Mouse (Mus musculus): Measurements from ENCODE around the gene Mrpl34.

Gene Mrpl34

DNA sequence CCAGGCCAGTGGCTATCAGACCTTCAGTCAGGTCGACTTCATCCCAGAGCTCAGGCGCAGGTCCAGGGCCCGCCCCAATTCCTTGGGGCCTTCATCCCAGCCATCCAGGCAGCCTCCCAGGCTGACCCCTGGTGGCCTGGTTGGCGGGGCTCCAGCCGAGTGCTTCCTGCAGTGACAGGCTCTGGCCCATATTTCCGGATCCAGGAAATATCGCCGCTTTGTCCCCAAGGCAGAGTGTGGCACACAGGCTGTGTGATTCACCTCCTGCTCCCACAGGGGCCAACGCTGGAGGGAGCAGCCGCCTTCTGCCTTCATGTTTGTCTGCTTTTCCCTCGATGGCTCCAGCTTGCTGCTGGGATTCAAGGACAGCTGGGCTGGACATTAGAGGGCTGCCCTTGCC lies 31.7 kb downstream of the Mrpl34 start:
- no peak for DNase-seq (ENCODE audit: low read depth, low spot score)

DNA sequence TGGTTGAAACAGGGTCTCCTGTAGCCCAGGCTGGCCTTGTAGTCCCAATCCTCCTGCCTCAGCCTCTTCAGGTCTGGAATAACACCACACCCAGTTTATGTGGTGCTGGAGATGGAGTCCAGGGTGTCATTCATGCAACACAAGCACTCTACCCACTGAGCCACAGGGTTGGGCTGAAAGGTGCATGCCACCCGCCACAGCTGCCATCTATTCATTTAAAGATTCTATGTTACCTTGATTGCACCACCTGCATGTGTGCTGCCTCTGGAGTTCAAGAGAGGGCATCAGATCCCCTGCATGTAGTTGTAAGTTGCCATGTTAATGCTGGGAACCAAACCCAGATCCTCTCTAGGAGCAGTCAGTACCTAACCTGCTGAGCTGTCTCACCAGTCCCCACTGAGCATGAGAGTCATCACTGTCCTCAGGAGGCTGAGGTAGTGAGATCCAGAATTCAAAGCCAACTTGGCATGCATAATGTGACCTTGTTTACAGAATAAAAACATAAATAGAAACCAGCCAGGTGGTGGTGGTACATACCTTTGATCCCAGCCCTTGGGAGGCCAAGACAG lies 32.4 kb downstream of the Mrpl34 start:
- no peak for DNase-seq (ENCODE audit: low read depth, low spot score)

DNA sequence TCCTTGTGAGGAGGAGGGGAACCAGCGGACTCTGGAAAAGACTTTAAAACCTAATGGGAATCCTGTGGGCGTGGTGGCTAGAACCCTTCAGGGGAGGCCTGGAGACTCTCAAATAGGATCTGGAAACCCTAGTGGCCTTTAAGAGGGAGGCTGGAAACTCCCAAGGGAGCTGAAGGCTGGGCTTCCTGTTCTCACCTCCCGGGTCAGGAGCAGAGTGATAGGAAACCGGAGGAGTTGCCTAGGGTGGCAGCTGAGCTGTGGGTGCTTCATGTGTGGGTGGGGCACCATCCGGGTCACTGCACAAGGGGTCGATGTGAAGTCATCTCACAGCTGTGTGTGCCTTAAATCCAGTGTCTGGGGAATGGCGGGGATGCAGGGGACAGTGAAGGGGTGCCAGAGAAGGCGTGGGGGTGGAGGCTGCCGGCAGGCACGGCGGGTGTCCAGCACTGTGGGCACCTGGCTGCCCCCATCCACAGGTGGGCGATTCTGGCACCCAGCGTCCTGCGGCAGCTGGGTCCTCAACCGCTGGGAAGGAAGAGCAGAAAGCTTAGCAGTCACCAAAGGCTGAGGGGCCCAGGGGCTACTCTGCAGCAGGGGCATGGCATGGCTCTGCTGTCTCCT lies 33.2 kb downstream of the Mrpl34 start:
- no peak for DNase-seq (ENCODE audit: low read depth, low spot score)

DNA sequence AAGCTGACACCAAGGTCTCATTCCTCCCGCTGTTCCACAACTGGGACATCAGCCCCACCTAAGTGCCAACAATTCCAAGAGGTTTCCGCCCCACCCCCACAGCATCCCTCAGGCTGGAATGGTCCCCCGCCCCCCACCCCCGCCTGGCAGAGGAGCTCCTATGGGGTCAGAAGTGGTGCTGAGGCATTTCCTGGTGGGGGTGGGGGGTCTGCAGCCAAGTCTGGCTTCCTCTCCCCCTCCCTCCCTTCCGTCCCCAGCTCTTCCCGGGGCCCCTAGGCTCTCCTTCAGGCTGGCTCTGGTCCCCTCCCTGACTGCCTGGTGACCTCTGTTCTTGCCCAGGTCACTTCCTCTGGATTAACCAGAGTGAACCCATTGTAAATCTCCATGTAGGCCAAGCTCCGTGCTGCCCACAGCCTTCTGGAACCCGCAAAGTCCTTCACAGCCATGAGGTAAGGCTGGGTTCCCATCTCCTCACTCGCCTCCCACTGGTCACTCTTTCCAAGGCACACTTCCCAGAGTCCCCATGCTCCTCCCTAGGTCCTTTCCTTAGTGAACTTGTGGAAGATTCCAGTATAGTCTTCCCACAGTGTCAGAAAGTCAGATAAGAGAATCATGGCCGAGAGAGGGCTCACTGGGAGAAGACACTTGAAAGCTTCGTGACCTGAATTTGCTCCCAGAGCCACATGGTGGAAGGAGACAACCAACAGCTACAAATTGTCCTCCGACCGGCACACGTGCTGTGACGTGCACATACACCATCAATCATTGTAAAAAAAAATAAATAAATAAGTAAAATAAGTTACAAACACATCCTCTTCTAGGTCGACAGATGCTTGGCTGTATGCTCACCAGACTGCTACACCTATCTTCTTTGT lies 34.3 kb downstream of the Mrpl34 start:
- no peak for DNase-seq (ENCODE audit: low read depth, low spot score)

DNA sequence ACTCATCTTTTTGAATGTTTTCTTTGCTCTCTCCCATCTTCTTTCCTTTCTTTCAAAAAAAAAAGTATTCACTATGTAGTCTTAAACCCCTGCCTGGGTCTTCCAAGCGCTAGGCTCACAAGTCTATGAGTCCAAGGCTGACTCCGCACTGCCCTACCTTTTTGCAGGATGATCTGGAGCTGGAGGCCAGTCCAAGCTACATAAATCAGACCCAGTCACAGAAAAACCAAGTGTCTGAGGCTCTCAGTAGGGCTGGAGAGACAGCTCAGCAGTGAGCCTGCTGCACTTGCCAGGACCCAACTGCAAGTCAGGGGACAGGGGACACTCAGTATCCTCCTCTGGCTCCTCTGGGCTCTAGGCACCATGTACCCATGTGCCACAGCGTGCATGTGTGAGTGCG lies 39.6 kb downstream of the Mrpl34 start:
- DNase-seq (ENCODE audit: low read depth, low spot score), result no peak

DNA sequence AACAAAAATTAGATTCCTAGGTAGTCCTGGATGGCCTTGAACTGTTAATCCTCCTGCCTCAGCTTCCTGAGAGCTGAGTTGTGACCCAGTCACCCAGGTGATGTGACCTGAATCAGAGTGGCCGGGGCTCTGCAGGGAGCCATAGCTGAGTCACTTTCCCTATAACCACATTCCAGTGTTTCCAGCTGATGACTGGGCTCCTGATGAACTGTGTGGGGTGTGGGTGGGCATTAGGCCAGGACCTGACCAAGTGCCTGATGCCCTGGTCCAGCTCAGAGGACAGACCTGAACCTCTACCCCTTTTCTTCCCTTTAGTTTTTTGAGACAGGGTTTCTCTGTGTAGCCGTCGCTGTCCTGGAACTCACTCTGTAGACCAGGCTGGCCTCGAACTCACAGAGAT lies 40.6 kb downstream of the Mrpl34 start:
- DNase-seq (ENCODE audit: low read depth, low spot score), result no peak

DNA sequence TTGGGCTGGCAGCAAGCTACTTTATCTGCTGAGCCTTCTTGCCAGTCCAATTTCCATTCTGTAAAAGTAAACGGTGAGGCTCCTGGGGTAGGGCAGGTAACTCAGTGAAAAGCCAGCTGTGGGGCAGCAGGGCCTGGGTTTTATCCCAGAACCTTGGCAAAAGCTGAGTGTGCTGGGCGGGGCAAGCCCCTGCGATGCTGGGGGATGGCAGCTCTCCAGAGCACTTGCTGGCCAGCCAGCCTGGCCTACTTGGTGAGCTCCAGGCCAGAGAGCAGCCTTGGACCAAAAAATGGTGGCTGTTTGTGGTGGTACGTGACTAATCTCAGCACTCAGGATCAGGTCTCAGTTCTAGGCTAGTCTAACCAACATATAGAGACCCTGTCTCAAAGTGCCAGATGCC lies 41.2 kb downstream of the Mrpl34 start:
- no peak for DNase-seq (ENCODE audit: low read depth, low spot score)

DNA sequence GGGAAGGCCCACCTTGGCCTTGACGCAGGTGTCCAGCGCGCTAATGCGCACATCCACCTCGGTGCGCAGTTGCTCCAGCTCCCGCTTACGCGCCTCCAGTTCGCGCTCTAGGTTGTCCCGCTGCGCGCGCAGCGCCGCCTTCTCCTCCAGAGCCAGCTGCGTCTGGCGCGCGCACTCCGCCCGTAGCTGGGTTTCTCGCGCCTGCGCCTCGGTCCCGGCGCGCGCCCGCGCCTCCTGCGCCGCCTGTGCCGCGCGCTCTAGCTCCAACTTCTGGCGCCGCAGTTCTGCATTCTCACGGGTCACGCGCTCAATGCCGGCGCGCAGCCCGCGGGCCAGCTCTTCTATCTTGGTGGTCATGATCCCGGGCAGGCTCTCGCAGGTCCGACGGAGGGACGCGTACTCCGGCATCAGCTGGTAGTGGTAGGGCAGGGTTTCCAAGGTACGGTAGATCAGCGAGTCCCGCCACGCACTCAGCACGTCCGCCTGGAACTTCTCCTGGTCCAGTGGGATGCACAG lies 42.9 kb downstream of the Mrpl34 start:
- peak; percentile 80 for DNase-seq (ENCODE audit: low read depth, low spot score)

DNA sequence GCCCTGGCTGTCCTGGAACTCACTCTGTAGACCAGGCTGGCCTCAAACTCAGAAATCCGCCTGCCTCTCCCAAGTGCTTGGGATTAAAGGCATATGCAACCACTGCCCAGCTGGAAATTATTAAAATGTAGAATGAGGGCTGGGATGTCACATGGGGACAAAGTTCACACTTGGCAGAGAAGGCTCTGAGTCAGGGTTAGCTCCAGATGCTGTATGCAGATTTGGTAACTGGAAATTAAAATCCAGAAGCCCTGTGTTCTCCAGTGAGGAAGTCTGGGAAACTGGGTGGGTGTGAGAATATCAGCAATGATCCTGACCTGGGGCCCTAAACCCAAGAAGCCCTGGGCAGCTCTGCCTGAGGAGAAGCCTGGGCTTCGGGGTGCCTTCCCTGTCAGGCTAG lies 44.6 kb downstream of the Mrpl34 start:
- no peak for DNase-seq (ENCODE audit: low read depth, low spot score)

DNA sequence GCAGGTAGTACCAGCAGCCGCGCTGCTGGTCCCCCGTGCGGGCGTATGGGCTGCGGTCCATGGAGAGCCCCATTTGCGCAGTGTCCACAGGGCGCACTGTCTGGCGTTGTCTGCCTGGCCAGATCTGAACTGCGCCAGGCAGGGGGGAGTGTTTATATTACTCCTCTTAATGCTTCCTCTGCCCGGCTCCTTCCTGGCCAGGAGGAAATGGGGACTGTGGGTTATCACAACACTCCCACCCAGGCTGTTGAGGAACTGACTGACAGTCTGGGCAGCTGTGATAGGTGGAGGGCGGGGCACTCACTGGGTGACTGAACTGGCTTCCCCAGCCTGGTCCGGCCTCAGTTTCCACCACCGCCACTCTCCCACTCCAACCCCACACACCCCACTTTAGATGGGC lies 46.9 kb downstream of the Mrpl34 start, which contains the start of gene Plvap:
Plvap (minus strand) TSS at position 109 of the 400 bp plus-strand sequence.
- DNase-seq (ENCODE audit: low read depth, low spot score), result no peak

DNA sequence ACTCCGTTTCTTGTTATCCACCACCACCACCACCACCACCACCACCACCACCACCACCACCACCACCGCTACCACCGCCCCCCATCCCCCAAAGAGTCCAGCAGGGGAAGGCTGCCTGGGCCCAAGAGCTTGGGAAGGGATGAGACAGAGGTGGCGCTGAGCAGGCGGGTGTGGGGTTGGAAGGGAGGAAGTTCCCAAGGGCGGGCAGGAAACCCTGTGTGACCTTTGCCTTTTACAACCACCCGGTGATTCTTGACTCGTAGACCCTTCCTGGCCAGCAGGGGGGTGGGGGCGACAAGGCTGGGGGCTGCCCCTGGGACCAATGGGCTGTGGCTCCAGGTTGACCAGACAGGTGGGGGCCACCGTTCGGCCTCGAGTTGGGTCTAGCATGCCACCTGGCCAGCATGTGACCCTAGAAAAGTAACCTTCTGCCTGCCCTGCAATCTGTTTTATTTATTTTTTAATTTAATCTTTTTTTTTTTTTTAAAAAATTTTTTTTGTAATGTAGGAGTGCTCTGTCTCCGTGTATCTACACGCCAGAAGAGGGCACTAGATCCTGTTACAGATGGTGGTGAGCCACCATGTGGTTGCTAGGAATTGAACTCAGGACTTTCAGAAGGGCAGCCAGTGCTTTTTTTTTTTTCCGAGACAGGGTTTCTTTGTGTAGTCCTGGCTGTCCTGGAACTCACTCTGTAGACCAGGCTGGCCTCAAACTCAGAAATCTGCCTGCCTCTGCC lies 48.4 kb downstream of the Mrpl34 start:
- DNase-seq (ENCODE audit: low read depth, low spot score), result no peak

DNA sequence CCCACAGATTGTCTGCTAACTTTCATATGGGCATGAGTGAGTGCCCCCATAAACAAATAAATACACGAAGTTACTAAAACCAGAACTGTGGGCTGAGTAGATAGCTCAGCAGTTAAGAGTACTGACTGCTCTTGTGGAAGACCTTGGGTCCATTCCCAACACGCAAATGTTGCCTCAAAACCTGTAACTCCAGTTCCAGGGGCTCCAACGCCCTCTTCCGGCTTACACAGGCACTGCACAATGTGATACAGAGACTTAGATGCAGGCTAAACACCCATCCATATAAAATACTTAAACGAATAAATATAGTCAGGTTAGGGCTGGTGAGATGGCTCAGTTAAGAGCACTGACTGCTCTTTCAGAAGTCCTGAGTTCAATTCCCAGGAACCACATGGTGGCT lies 50.3 kb downstream of the Mrpl34 start:
- DNase-seq (ENCODE audit: low read depth, low spot score), result no peak

All from embryo, embryonic 11.5 days (tissue).